Mouse (Mus musculus): ENCODE data around the gene Gipc2.

Gipc2 gene

GRCm38 (mm10) chr3:152064166-152064565 lies 101.9 kb downstream of the Gipc2 start:
- no peak for DNase-seq

DNA sequence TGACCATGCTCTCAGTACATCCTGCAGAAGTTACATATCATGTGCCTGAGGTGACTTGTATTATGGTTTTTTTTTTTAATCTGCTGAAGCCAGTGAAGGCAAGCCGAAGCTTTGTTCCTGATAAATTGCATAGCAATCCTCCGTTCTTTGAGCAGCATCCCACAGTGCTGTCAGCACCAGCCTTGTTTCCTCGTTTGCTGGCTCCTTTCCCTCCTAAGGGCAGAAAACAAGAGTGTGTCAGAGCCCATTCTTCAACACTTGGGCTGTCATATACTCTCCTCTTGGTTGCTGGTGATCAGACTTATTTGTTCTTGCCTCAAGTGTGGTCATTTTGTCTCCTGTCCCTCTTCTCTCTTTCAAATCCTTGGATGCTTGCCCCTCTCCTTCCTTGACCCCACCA lies 103.2 kb downstream of the Gipc2 start:
- no peak for DNase-seq

GRCm38 (mm10) chr3:152061145-152061544 lies 104.9 kb downstream of the Gipc2 start:
- DNase-seq = no peak

- DNase-seq = no peak
Observed at GRCm38 (mm10) chr3:152058235-152058634, 107.8 kb downstream of the Gipc2 start.

GRCm38 (mm10) chr3:152054260-152054659 lies 111.8 kb downstream of the Gipc2 start:
- DNase-seq = no peak

DNA sequence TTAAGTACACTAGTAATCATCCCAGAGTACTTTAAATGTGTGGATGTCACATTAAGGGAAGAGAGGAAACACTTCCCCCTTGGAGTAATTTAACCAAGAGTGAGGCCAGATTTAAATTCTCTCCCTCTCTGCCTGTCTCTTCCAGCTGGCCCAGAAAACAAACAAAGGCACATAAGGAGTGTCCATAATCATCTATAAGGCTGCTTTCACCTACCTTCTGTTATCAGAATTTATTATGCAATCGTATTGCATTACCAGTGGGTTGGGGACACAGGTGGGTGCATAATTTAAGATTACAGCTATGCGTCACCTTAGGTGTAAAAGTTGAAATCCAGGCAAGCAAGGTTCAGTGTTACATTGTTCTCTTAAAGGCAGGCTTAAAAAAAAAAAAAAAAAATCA lies 114.1 kb downstream of the Gipc2 start:
- DNase-seq = no peak

GRCm38 (mm10) chr3:152047914-152048313 lies 118.1 kb downstream of the Gipc2 start:
- no peak for DNase-seq

DNA sequence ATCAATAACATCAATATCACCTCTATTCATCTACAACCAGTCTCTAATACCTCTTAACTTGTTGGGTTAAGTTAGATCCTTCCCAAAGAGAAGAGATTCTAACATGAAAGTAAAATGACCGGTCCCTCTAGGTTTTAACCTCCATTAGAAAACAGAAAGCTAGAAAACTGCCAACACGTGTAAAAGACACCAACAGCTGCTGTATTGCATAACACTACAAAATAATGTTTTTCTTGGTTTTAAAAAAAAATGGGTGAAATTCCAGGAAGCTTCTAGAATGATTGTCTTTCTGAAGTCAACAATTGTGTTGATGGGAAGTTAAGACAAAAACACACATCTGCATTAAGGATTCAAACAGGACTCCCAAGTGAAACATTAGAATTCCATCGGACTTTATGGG lies 119.1 kb downstream of the Gipc2 start:
- no peak for DNase-seq
